Mouse (Mus musculus): Measurements from ENCODE around the gene Tmf1. TPM values are rescaled to one million over a fixed set of nuclear protein-coding genes. Genes with fewer than 3 reads are reported as not detected.

Gene Tmf1
- polyA plus RNA-seq, 1 experiment, result 2.5 TPM

DNA sequence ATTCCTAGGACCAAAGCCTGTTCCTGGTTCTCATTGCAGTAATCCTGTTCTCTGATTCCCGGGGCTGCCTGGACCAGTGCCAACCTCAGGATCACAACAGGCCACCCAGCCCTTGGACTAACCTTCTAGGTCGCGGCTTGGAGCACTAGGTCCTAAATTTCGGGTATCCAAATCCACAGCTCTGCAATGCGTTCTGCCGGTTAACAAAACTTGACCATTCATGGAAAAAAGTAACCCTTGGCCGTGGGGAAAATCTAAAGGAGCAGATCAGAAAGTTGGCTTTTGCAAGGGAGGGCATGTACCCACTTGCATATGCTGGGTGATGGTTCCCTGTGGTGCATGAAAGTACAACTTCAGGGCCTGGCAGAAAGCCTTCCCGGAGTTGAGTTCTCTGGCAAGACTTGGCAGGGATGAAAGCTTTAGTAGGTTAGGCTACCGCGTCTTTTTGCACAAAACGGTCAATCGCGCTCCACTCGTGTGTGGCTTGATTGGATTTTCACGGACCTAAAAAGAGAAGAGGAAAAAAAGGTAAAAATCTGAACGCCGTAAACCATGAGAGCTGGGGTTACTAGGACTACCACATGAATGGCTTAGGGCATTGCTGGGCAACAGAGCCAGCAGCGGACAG, 31.1 kb downstream of the Tmf1 start:
- no peak for TF ChIP-seq GATA1 (IDR thresholded peaks at IDR 0.05; ENCODE audit: borderline replicate concordance, low read length)
- no peak for TF ChIP-seq FLI1 (IDR thresholded peaks at IDR 0.05; ENCODE audit: low read length)
- Histone ChIP-seq H3K36me3 (replicated peaks; ENCODE audit: low read length) (peaks cover 32% of the 10 kb centered on the region), H3K4me1 (peaks cover 24% of the 10 kb centered on the region), H3K9me3 (no peaks in the 10 kb centered on the region), H3K4me3 (replicated peaks) (peak overlapping the region; percentile 96), H3K27me3 (replicated peaks) (no peaks in the 10 kb centered on the region)

DNA sequence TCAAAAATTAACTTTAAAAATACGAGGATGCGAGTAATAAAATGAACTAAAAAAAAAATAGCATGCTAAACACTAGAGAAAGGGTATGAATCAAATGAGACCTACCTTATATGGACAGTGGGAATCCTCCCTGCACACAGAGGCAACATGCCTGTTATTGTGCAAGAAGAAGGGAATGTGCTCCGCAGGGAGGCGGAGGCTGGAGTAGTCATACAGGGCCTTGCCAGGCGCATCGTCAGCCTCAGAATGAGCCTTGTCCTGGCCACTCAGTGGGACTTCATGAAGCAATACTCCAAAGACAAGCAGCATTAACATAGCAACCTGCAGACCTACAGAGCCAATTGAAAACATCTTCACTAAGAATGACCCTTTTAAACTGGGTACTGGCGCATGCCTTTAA, 33.8 kb downstream of the Tmf1 start:
- peaks cover 4% of the 10 kb centered on the region; the same call in 1 of the 2 replicates for H3K9me3 ChIP-seq
- peaks cover 24% of the 10 kb centered on the region for H3K4me1 ChIP-seq
- H3K36me3 ChIP-seq (replicated peaks; ENCODE audit: low read length), result peaks cover 32% of the 10 kb centered on the region
- H3K4me3 ChIP-seq (replicated peaks), result no peak overlapping the region
- TF ChIP-seq GATA1 (IDR thresholded peaks at IDR 0.05; ENCODE audit: borderline replicate concordance, low read length), result no peak
- TF ChIP-seq FLI1 (IDR thresholded peaks at IDR 0.05; ENCODE audit: low read length), result no peak
- no peaks in the 10 kb centered on the region for H3K27me3 ChIP-seq (replicated peaks)

DNA sequence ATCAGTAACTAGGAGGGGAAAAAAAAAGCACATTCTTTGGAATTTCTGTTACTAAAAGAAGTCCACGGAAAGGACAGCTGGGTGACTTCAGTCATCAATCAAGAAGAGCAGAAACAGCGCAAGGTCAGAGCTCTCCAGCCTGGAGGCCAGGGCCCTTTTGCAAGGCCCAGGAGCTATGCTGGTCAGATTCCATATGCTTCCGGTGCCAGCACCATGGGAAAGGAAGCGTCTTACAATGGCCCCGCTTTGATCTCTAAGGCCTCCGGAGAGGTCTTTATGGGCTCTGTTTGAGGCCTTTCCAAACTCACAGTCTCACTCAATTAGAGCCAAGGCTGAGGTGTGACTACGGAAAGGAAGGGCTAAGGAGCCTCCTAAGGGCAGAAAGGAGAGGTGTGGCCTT, 34.6 kb downstream of the Tmf1 start:
- Histone ChIP-seq H3K36me3 (replicated peaks; ENCODE audit: low read length) (peaks cover 40% of the 10 kb centered on the region), H3K27me3 (replicated peaks) (no peaks in the 10 kb centered on the region), H3K4me1 (peaks cover 20% of the 10 kb centered on the region), H3K9me3 (peaks cover 12% of the 10 kb centered on the region), H3K4me3 (replicated peaks) (no peak overlapping the region)
- TF ChIP-seq FLI1 (IDR thresholded peaks at IDR 0.05; ENCODE audit: low read length) (no peak), GATA1 (IDR thresholded peaks at IDR 0.05; ENCODE audit: borderline replicate concordance, low read length) (no peak)

DNA sequence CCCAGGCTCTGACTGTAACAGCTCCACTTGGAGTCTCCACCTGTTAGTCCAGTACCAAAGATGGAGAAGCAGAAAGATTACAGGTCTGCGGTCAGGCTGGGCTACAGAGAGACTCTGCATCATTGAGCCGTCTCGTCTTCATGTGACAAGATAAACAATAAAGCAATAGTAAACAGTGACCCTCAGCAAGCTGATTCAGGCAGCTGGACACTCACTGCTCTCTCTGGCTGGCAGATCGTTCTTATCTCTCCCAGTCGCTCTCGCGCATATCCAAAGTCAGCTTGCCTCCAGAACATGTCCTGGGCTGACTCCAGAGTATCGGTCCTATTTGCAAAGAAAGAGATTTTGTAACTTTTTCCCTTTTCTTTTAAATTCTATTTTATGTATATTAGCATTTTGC, 36.3 kb downstream of the Tmf1 start:
- H3K27me3 ChIP-seq (replicated peaks), result no peaks in the 10 kb centered on the region
- no peak for TF ChIP-seq FLI1 (IDR thresholded peaks at IDR 0.05; ENCODE audit: low read length)
- no peak for TF ChIP-seq GATA1 (IDR thresholded peaks at IDR 0.05; ENCODE audit: borderline replicate concordance, low read length)
- H3K4me3 ChIP-seq (replicated peaks), result no peak overlapping the region
- H3K36me3 ChIP-seq (replicated peaks; ENCODE audit: low read length), result peaks cover 45% of the 10 kb centered on the region
- peaks cover 12% of the 10 kb centered on the region for H3K9me3 ChIP-seq
- peaks cover 2% of the 10 kb centered on the region; the same call in 1 of the 2 replicates for H3K4me1 ChIP-seq

DNA sequence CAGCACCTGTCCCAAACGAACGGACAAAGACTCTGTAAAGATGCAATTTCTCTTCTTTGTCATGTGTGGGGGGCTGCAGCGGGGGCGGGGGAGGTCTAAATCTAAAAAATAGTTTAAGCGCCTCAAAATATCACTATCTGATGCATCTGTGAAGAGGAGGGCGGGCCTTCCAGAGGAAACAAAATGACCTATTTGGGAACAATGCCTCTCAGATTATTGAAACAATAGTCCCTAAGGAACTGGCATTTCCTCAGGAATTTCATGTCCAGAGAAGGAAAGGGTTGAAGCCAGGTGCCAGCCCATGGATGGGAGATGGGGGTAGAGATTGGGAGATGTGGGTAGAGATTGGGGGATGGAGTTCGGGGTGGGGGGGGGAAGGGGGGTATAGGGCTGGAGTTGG, 37.1 kb downstream of the Tmf1 start:
- no peaks in the 10 kb centered on the region for H3K4me1 ChIP-seq
- no peaks in the 10 kb centered on the region for H3K27me3 ChIP-seq (replicated peaks)
- no peak for TF ChIP-seq GATA1 (IDR thresholded peaks at IDR 0.05; ENCODE audit: borderline replicate concordance, low read length)
- peaks cover 12% of the 10 kb centered on the region for H3K9me3 ChIP-seq
- peaks cover 45% of the 10 kb centered on the region for H3K36me3 ChIP-seq (replicated peaks; ENCODE audit: low read length)
- H3K4me3 ChIP-seq (replicated peaks), result no peak overlapping the region

DNA sequence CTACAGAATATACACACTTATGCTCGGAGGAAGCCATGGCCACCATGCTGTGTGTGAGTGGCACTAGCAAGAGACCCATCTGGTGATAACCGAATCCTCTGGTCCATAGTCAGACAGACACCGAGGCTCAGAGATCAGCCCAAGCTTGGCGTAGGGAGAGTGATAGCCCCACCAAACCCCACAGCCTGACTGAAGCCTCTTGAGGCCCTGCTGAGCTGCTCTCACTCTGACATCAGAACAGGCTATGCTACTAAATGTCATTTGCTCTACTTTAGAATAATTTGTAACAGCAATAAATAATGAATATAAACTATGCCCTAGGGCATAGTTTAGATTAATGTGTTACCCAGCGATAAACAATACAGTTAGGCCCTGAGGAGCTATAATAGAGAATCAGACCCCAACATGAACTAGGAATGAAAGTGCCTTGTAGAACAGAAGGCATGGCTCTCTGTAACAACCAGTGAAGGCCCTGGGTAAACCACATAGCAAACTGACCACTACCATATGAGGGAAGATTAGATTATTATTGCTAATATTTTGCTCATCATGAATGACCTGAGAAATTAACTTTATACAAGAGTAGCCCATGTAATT, 46.1 kb downstream of the Tmf1 start:
- TF ChIP-seq GATA1 (IDR thresholded peaks at IDR 0.05; ENCODE audit: borderline replicate concordance, low read length), result no peak
- no peak for TF ChIP-seq FLI1 (IDR thresholded peaks at IDR 0.05; ENCODE audit: low read length)
- H3K36me3 ChIP-seq (replicated peaks; ENCODE audit: low read length), result peaks cover 35% of the 10 kb centered on the region

DNA sequence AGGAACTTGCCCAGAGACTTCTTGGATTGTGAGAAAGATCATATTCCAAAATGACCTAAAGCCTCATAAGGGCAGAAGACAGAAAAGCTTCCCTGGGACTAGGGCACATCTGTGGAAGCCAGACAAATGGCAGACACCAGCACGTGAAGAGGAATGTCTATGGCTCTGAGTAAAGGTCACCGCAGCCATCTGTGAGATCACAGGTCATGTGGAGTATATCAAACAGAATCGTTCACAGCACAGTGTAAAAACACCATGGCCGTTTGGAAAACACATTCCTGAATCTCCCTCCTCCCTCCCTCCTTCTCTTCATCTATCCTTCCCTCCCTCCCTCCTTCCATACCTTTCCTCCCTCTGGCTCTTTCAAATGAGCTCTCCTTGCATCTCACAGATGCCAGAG, 47.1 kb downstream of the Tmf1 start:
- TF ChIP-seq FLI1 (IDR thresholded peaks at IDR 0.05; ENCODE audit: low read length) (no peak), GATA1 (IDR thresholded peaks at IDR 0.05; ENCODE audit: borderline replicate concordance, low read length) (no peak)
- no peaks in the 10 kb centered on the region for H3K9me3 ChIP-seq
- H3K4me3 ChIP-seq (replicated peaks), result no peak overlapping the region
- H3K36me3 ChIP-seq (replicated peaks; ENCODE audit: low read length), result peaks cover 35% of the 10 kb centered on the region
- no peaks in the 10 kb centered on the region for H3K27me3 ChIP-seq (replicated peaks)
- H3K4me1 ChIP-seq, result no peaks in the 10 kb centered on the region

More for the DNA sequence above, 46.1 kb downstream of the Tmf1 start:
- H3K9me3 ChIP-seq, result no peaks in the 10 kb centered on the region
- no peaks in the 10 kb centered on the region for H3K4me1 ChIP-seq
- no peaks in the 10 kb centered on the region for H3K27me3 ChIP-seq (replicated peaks)
- H3K4me3 ChIP-seq (replicated peaks), result no peak overlapping the region

DNA sequence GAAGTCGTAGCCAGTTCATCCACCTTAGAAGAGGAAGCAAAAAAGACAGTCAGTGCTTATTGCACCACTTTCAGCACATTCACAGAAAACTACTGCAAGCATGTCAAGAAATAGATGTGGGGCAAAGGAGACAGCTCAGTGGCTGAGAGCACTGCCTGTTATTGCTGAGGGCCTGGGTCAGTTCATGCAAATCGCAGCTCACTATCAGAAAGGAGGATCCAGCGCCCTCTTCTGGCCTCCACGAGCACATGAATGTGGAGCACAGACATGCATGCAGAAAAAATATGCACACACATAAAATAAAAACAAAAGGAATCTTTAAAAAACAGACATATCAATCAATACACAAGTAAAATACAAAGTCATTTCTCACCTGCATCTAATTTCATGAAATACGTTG, 47.9 kb downstream of the Tmf1 start:
- Histone ChIP-seq H3K4me1 (no peaks in the 10 kb centered on the region), H3K27me3 (replicated peaks) (no peaks in the 10 kb centered on the region), H3K36me3 (replicated peaks; ENCODE audit: low read length) (peaks cover 35% of the 10 kb centered on the region), H3K4me3 (replicated peaks) (no peak overlapping the region), H3K9me3 (no peaks in the 10 kb centered on the region)
- TF ChIP-seq FLI1 (IDR thresholded peaks at IDR 0.05; ENCODE audit: low read length), result no peak
- TF ChIP-seq GATA1 (IDR thresholded peaks at IDR 0.05; ENCODE audit: borderline replicate concordance, low read length), result no peak

DNA sequence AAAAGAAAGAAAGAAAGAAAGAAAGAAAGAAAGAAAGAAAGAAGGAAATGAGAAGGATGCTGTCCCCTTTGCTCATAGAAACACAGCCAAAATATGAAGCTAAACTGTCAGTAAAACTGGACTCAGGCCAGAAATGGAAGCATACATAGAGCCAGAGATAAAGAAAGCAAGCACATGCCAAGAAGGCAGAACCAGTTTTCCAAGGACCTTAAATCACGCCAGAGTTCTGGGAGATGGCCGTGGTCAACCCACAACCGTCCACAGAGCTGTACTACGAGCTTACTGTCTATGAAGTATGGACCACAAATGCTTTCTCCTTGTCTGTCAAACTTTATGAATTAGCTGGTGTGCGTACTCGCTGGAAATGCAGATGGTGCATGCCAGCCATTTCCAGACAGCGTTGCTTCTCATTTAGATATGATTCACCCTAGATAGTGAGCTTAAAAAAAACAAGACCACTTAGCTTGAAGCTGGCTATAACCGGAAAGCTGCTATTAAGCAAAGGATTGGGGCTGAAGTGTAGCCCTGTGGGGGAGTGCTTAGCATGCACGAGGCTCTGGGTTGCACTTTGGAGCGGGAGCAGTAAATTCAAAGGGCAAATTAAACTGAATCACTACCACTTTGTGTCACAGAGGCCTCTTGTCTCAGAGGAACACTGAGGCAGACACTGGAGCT, 54.4 kb downstream of the Tmf1 start:
- H3K36me3 ChIP-seq (replicated peaks; ENCODE audit: low read length), result peaks cover 27% of the 10 kb centered on the region
- H3K27me3 ChIP-seq (replicated peaks), result no peaks in the 10 kb centered on the region
- TF ChIP-seq GATA1 (IDR thresholded peaks at IDR 0.05; ENCODE audit: borderline replicate concordance, low read length) (no peak), FLI1 (IDR thresholded peaks at IDR 0.05; ENCODE audit: low read length) (no peak)
- H3K9me3 ChIP-seq, result no peaks in the 10 kb centered on the region
- H3K4me3 ChIP-seq (replicated peaks), result no peak overlapping the region
- no peaks in the 10 kb centered on the region for H3K4me1 ChIP-seq

DNA sequence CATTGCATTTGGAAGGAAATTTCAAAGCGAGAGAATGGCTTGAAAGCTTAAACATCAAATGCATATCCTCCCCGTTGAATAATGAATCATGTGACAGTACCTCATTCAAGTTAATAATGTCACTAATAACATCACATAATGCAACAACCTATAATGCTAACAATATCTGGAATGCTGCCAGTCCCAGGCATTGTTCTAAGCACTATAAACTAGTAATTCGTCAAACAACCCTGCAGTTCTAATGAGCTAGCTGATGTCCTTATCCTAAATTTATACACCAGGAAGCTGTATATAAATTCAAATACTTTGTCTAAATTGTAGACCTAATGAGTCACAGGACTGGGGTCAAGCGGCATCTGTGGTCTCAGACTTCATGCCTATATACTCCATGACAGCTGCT, 58.0 kb downstream of the Tmf1 start:
- TF ChIP-seq FLI1 (IDR thresholded peaks at IDR 0.05; ENCODE audit: low read length) (no peak), GATA1 (IDR thresholded peaks at IDR 0.05; ENCODE audit: borderline replicate concordance, low read length) (no peak)
- Histone ChIP-seq H3K4me3 (replicated peaks) (no peak overlapping the region), H3K27me3 (replicated peaks) (no peaks in the 10 kb centered on the region), H3K4me1 (no peaks in the 10 kb centered on the region), H3K9me3 (no peaks in the 10 kb centered on the region), H3K36me3 (replicated peaks; ENCODE audit: low read length) (peaks cover 46% of the 10 kb centered on the region)
